Mouse (Mus musculus) CD4-positive, CD25-positive, alpha-beta regulatory T cell, adult 4 months (primary cell): ENCODE data around the gene Npy4r. TPM values are rescaled to one million over a fixed set of nuclear protein-coding genes. Genes with fewer than 3 reads are reported as not detected.

Experiments used
- ATAC-seq: one replicate; pipeline ENCODE4 v1.8.0; 2017
- polyA plus RNA-seq, 2 experiments: library from polyadenylated mRNA; unstranded; fragments of 100-300 nt; shearing (Covaris generic); gene quantifications; one replicate each; pipeline ENCODE4 v1.2.1; 2017

Npy4r gene
- polyA plus RNA-seq, 2 experiments from 2014 or later: not detected

- ATAC-seq: no peak
These were observed 33.1 kb downstream of the Npy4r start for GRCm38 (mm10) chr14:34119046-34119723.

- ATAC-seq: no peak
These were observed 38.0 kb downstream of the Npy4r start for GRCm38 (mm10) chr14:34114311-34114710.

- no peak for ATAC-seq
These were observed 44.7 kb downstream of the Npy4r start for GRCm38 (mm10) chr14:34107594-34107993.

- no peak for ATAC-seq
These were observed 45.8 kb downstream of the Npy4r start for GRCm38 (mm10) chr14:34106389-34107062.

GRCm38 (mm10) chr14:34104892-34105291 lies 47.4 kb downstream of the Npy4r start:
- ATAC-seq: no peak

- ATAC-seq: no peak
These were observed 48.4 kb downstream of the Npy4r start for GRCm38 (mm10) chr14:34103855-34104254.

DNA sequence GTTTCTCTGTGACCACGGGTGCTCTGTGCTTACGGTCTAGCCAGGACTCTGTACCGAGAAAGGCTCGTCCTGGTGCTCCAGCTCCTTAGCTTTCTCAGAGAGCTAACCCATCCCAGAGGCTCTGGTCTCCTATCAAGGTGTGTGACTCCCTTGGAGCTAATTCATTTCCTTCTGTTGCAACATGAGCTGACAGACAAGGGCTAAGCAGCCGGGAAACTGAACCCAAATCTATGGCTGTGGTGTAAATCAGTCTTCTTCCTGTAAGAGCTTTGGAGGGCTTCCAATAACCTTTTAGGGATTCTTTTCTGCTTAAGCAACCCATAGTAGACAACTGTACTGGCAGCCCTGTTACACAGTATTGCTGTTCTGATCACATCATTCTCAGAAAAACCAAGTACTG lies 49.7 kb downstream of the Npy4r start, which contains the start of gene A630023A22Rik:
A630023A22Rik (minus strand) TSS at position 154 of the 400 bp plus-strand sequence.
- no peak for ATAC-seq

GRCm38 (mm10) chr14:34096161-34096560 lies 56.1 kb downstream of the Npy4r start:
- no peak for ATAC-seq

Other genes starting within 250 kb of the Npy4r start
- not detected for gene Gdf10, start 228.9 kb downstream of the Npy4r start, polyA plus RNA-seq
- not detected for gene Gdf2, start 211.4 kb downstream of the Npy4r start, polyA plus RNA-seq
- gene Rbp3, start 198.5 kb downstream of the Npy4r start, polyA plus RNA-seq: not detected
- not detected for gene Zfp488, start 173.7 kb downstream of the Npy4r start, polyA plus RNA-seq
- not detected for gene Gm30083, start 137.3 kb downstream of the Npy4r start, polyA plus RNA-seq
- gene Gm5460, start 135.7 kb downstream of the Npy4r start, polyA plus RNA-seq: not detected
- gene Antxrl, start 99.8 kb downstream of the Npy4r start, polyA plus RNA-seq: not detected
- gene Anxa8, start 66.5 kb downstream of the Npy4r start, polyA plus RNA-seq: not detected
- gene A630023A22Rik, start 49.7 kb downstream of the Npy4r start, polyA plus RNA-seq: not detected
- gene Gprin2, start 49.2 kb upstream of the Npy4r start, polyA plus RNA-seq: under 1 TPM in 1 of 2 experiments, not detected in 1; 0.05 TPM
- gene Syt15, start 67.1 kb upstream of the Npy4r start, polyA plus RNA-seq: under 1 TPM; 0.23 to 0.27 TPM
- gene Shld2, start 158.0 kb upstream of the Npy4r start, polyA plus RNA-seq: 10 to 100 TPM in 1 of 2 experiments, 1 to 10 TPM in 1; 8.8 to 12.1 TPM
- gene Glud1, start 158.2 kb upstream of the Npy4r start, polyA plus RNA-seq: 10 to 100 TPM; 22.9 to 42.0 TPM
- gene Fam25c, start 202.9 kb upstream of the Npy4r start, polyA plus RNA-seq: not detected
- gene Sncg, start 222.3 kb upstream of the Npy4r start, polyA plus RNA-seq: not detected
- gene Mmrn2, start 223.0 kb upstream of the Npy4r start, polyA plus RNA-seq: under 1 TPM; 0.08 to 0.19 TPM